Mouse (Mus musculus): ENCODE measurements at regions not wholly inside any gene's neighbourhood (a gene's known extent, or its start where the extent isn't known, plus 50 kb on each side); places are given as distances from the start of the nearest gene placed in this dataset.

DNA sequence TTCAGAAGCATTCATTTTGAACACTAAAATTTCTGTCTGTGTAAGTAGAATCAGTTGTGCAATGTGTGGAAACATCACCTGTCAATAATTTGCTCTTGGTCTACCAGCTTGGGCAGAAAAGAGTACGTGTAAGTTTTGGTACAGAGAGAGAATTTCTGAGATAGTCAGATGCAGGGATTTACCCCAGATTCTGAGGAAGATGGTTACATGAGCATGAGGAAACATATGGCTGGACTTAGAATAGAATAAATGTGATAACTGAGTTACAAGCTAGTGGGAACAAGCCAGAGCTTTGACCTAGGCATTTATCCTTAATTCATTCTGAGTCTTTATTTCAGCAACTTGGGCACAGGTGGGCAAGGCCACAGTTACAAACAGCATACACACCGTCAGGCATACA is 831.8 kb downstream of the Adgrl2 start:
- DNase-seq (ENCODE audit: low spot score): no peak

DNA sequence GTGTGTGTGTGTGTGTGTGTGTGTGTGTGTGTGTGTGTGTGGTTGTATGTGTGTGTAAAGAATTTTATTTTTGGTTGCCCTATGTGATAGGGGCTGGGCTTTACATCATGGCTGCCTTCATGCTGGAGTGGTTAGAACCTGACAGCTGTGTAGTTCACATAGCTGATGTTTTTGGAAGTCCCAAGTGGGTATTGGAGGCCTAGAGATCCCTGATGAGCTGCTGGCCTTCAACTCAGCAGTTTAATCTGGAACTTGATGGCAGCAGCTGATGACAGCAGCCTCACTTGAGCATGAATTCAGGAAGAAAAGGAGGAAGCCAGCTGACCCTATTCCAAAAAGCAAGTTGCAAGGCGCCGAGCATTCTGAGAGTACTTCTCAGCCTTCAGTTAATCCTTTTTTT is 846.6 kb downstream of the Adgrl2 start:
- no peak for DNase-seq (ENCODE audit: low spot score)

DNA sequence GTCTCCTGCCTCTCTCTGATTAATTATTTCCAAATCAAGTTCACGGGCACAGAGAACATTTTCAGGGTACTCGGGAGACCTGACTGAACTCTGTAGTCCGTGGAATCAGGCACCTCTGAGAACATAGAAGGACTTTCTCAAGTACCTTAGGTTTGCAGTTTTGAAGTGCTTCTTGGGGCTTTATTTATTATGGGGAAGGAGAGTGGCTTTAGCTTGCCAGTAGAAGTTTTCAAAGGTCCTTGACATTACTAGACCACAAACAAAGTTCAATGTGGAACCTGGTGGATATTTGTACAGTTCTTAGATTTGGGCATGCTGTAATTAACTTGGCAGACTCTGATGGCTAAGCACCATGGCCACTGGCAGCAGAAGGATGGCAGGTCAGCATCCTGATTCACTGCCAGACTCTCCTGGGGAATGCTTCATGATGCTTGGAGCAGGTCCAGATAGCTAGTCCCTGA is 853.5 kb downstream of the Adgrl2 start:
- no peak for DNase-seq (ENCODE audit: low spot score)

DNA sequence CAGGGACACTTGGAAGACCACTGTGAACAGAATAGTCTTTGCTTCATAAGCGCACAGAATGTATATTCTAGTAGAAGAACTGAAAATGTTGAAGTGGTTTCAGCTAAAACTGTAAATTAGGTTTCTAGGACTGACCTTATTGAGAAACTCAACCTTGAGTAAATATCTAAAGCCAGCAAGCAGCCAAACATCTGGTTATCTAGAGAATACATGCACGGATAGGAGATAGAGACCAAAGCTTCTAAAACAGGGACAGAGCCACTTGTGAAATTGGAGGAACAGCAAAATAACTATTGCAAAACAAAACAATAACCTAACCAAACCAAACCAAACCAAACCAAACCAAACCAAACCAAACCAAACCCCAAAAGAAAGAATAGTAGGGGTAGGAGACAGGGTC is 855.7 kb downstream of the Adgrl2 start:
- DNase-seq (ENCODE audit: low spot score): no peak

DNA sequence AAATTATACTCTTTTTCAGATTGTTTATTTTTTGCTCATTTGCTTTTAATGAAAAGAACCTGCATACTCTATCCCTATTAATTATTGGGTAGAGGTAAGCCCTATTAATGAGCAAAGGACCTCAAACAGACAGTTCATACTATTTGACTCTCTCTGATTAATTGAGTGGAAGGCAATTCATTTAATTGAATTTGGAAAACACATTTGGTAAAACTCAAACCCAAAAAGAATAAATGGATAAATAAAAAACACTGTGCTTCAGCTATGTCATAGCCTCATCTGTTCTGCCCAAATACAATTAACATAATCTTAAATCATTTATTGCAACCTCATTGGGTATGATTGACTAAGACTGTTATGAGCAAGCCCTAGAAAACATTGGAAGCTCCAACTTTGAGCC is 874.8 kb downstream of the Adgrl2 start:
- DNase-seq (ENCODE audit: low spot score): no peak

DNA sequence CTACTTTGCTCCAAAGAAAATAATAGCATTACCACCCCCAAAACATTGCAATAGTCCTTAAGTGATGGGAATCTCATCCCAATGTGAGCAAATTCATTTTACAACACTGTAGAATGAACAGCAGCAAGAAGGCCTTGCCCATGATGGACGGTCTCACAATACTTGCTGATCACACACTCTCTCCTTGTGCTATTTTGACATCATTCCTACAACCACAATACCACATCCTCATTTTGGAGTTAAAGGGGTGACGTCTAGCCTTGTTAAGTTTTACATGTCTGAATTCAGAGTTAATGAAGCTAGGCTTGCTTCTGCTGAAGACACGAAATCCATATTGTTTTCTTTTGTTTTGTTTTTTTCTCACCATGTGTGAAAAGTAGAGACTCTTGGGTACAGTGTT is 878.2 kb downstream of the Adgrl2 start:
- no peak for DNase-seq (ENCODE audit: low spot score)

DNA sequence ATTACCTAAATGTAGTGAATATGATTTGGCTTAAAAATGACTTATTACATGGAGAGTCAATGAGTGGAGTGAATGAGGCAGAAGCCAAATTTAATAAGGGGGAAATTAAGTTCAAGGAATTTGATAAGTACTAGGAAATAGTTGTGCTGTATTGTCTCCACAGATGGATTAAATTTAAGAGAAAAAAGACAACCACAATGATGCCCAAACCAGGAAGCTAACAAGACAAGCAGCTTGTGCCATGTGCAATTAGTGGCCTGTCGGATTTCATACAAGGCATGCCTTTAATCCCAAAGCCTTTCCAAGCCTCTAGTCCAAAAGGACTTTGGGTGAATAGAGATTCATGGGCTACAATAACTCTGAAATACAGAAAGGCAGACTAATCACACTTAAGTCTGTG is 883.3 kb downstream of the Adgrl2 start:
- no peak for DNase-seq (ENCODE audit: low spot score)

DNA sequence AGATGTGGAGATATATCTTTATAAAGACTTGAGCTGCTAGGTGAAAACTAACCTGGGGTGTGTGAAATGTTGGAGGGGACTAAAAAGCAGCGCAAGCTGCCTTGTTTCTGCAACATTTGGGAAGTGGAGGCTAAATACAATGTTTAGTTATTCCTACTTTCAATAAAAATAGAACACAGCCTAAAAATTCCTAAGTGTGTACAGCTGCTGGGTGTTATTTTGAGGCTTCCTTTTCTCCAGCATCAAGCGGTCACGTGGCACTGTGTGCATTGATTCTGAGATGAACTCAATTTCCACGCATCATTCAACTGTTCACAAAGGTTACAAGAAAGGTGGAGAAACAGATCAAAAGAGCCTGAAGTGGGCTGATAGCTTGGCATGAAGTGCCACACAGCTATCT is 896.4 kb downstream of the Adgrl2 start:
- DNase-seq (ENCODE audit: low spot score): no peak

DNA sequence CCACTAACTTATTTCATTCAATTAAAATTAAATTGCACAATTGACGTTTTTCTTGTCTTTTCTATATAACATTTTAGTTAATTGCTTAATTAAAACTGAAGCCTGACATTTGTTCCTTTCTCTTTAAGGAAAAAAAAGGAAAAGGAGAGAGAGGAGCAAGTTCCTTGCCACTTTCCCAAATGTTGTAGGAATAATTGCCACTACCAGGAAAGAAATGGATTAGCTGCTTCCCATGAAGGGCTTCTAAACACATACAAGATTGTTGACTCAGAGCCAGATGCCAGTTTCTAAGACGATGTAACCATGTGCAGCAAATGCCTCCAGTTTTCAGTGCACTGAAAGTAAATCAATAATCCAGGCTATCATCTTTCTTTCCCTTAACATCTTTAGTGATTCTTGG is 914.5 kb downstream of the Adgrl2 start:
- DNase-seq (ENCODE audit: low spot score): no peak

DNA sequence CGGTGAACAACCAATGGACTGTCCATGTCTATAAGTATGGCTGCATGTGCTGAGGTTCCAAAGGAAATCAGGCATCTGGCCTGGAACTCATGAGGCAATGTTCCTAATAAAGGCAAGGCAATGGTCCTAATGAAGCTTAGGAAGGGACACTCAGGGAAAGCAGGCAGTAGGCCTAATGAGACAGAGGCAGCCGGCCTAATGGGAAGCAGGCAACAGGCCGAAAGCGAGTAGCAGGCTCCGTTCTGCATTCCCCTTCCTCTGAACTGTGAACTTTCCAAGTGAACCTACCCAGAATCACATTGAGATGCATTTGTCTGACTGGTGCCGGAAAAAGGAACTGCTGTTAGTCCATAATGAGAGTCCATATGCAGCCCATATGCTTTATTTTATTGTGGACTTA is 923.7 kb downstream of the Adgrl2 start:
- no peak for DNase-seq (ENCODE audit: low spot score)

DNA sequence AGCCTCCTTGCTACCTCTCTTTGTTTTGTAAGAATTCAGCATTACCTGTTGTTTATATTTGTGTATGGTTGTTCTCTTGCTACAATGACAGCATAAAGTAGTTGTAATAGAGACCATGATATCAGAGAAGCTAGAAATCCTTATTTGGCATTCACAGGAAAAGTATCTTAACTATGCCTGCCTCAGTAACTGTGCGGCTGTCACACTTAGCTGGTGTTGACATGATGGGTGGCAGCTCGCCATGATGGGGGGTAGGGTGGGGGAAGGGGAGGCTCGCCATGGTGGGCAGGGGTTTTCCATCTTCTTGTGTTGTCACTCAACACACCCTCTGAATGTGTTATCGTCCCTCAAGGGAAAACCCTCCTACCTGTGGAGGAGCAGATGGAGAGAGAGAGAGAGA is 934.3 kb downstream of the Adgrl2 start:
- DNase-seq (ENCODE audit: low spot score): no peak

DNA sequence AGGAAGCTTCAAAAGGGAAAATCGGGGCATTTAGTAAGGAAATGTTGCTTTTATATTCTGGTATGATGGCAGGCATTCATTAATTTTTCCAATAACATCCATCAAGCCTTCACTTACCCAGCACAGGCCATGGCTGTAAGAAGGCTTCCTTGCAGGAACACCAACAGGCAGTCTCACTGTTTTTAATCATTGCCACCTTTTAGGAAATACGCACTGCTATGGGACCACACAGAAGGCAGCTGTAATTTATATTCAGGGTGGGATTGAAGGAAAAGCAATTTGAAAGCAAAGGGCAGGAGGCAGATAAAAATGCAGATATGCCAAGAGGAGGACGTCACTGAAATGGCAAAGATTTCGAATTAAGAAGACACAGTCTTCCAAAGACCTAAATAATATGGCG is 937.8 kb downstream of the Adgrl2 start:
- DNase-seq (ENCODE audit: low spot score): peak; percentile 28

DNA sequence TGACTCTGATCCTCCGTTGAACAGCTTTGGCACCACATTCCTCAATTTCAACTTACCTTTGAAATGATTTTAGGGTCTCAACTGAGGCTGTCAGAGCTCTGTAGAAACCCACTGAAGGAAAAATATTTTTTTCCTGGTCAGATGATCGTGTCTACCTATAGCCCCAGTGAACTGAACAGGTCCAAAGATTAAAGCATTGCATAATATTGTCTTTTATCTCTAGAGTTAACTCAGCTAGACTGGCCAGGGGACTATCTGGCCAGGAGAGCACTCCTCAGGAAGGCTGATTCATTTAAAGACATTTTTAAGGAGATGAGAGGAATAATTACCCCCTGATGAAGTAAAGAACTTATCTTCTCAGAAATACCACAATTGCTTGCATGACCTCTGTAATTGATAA is 942.1 kb downstream of the Adgrl2 start:
- no peak for DNase-seq (ENCODE audit: low spot score)

DNA sequence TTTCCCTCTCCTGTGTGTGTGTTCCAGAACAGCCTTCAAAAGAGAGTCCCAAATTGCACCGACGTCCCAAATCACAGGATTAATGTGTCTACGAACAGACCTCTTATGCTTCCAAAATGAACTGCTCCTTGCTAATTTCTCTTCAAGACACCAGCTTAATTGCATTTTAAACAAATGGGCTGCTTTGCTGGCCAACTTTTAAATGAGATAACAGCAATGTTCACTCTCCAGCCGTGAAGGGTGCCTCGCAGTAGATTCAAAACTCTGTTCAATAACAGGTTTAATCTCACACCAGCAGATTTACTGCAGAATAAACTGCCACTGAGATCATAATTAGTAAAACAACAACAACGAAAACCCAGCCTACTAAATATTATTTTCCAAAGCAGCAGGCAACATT is 957.8 kb downstream of the Adgrl2 start:
- DNase-seq (ENCODE audit: low spot score): no peak

DNA sequence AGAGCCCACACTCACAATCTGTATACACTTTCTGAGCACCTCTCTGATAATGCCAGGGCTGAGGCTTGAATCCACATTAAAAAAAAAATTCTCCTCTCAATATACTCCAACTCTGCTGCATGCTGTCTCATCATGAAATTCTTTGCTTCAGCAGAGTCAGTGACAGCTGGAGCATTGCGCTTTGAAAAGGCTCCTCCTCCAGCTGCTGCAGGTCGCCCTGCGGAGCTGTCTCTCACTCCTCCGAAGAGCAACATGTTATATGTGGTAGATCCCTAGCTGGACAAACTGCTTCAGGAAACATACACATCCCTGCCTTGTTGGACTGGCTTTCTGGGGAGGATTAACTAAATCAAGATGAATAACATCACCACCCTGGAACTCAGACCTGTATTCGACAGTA is 984.5 kb downstream of the Adgrl2 start:
- no peak for DNase-seq (ENCODE audit: low spot score)

DNA sequence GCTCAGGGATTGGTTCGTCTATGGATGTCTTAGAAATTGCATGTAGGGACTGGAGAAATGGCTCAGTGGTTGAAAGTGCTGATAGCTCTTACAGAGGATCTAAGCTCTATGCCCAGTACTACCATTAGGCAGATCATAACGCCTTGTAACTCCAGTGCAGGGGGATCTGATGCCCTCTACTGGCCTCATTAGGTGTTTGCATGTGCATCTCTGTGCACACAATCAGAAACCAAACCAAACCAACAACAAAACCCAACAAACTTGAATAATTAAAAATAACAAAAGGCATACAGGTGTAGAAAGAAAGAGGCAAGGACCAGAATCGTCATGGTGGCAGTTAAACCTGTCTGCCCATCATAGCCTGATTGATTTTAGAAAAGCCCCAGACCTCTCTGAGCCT is 986.3 kb downstream of the Adgrl2 start:
- DNase-seq (ENCODE audit: low spot score): peak; percentile 48

DNA sequence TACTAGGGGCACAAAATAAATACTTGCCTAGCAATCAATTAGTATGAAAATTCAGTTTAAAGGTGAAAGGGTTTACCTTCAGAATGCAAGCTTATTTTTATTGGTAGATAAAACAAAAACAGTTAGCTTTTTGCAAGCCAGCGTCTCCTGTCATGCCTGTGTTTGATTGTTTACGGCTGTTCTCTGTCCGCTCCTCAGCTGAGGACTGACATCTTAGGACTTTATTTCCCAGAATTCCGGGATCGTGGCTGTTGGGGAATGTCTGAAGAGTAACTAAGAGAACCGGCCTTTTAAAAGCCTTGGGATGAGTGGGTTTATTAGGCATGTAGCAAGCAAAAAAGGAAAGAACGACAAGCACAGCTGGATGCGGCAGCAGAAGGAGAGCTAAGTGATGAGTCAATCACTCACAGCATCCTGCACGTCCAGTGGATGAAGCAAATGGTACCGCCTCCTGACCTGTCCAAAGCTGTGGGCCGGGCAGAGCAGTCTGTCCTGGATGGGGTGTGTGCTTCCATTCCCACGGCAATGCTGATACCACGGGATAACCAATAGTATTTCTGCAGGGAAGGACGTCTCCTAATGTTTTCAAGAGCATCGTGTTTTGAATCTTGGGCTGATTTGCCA is 990.9 kb downstream of the Adgrl2 start:
- DNase-seq (ENCODE audit: low spot score): peak; percentile 15

DNA sequence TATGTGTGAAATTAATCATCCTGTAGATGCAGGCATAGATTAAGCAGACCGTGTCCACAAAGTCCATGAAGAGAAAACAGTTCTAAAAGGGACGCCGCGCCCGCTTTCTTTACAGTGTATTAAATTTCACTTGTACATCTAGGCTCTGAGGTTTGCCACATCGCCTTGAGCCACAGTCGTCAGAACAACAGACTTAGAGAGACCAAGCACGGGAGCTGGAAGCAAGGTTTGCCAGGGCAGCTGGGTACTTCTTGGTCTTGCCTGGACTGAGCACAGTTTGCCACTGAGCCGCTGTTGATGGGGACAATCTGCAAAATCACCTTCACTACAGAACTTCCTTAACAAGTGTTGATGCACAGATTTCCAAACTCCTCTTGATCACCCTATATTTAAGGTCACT is 998.6 kb downstream of the Adgrl2 start:
- DNase-seq (ENCODE audit: low spot score): no peak

DNA sequence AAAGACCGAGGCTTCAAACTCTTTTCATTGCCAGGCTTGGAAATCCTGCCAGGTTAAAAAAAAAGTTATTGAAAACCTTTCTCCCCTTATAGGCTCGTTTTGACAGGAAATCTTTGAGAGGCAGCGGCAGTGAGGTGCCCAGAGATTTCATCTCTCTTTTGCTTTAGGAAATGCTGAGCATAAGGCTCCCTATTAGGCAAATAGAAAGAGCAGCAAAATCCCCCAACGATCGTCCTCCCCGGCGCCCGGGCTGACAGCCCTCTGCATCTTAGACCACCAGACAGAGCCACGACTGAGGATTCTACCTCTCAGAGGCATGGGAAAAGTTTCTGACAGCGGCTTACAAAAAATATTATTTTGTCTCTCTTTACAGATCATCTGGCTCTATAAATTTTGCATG is 999.5 kb downstream of the Adgrl2 start:
- DNase-seq (ENCODE audit: low spot score): no peak

DNA sequence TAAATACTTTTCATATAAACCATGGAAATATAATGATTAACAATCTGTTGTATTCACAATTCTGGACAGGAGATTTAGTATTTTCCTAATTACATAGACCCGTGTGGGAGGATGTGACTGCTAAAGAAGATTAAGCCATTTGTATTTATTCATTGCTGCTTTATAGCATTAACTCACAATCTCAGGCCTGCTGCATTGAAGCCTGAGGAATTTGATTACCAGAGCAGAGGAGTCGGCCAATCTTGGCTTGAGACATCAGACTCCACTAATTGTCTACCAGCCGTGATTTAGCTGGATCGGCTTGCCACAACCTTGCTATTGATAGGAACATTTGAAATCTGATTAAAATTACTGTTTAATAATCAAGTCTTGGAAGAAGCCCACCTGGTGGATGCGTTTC is 1007.5 kb downstream of the Adgrl2 start:
- no peak for DNase-seq (ENCODE audit: low spot score)

DNA sequence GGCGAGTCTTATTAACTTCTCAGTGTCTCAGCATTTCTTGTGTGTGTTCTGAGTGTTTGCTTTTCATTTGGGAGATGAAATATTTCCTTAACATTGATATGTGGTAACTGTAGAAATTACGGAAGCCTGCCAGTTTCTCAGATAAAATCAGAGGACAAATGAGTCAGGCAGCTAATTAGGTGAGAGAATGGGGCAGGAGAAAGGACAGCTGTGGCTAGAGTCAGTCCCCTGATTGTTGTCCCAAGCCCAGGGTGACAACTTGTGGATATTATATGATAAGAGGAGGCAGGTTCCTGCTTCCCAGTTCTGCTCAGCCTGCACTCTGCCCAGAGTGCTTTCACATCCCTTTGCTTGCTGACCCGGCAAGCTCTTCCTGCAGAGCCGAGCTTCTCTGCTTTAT is 1008.7 kb downstream of the Adgrl2 start:
- DNase-seq (ENCODE audit: low spot score): no peak

DNA sequence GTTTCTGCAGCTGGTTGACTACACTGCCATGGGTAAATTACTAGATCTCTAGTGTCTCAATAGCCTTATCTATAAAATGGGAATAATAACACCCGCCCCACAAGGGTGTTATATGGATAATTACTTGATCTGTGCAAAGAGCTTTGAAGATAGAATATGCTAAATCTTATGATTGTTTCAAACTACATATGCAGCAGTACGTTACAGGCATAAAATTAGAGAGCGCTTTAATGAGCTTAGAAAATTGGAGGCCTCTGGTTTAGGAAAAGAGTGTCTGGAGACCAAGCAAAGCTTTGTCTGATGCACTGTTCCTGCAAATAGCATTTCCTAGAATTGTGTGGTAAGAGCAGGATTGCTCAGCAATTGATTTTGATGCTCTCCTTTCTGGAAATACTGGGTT is 1013.8 kb downstream of the Adgrl2 start:
- no peak for DNase-seq (ENCODE audit: low spot score)

DNA sequence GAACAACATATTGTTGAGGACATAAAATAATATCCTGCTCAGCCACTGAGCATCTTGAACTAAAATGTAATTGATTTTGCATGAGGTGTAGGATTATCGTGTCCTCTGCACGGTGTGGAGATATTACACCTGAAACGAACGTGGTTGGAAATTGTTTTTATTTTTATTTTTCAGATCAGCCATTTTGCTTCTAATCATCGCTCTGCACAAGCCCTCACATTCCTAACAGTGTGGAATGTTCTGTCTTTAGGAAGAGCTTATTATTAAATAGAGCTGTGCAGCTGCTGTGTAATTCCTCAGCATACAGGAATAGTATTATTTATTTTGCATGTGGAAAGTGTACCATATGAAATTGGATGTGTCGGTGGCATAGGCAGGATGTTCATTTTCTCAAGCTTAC is 1014.3 kb downstream of the Adgrl2 start:
- no peak for DNase-seq (ENCODE audit: low spot score)

DNA sequence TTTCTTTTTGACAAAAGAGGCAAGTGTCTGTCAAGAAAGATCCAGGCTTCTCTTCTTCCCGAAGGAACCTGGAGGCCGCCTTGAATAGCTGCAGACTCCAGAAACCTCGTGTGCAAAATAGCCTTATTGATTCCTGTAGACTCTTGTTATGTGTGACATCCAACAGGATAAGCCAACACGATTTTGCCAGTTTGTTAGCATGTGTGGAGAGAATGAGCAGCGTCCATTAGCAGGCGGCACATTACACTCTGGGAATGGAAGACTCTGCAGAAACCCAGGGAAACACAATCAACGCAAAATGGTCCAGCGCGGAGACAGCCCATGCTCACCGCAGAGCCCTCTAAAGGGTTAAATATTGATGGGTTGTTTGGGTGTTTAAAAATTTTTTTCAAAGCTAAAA is 1014.9 kb downstream of the Adgrl2 start:
- DNase-seq (ENCODE audit: low spot score): no peak

DNA sequence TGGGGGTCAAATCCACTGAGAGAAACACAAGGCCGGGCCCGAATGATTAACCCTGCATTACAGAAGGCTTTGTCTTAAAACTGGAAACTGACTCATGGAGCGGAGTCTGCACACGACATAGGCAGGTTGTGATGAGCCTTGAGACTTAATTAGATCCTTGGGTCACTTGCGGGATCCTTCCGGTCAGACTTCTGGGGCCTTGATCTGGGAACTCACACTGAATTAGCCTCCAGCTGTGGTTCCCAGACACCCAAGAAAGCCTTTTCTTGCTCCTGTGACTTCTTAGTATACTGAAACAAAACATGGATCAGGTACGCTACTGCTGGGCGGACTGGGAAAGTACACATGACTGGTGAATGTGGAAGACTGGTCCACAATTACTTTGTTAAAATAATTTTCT is 1015.8 kb downstream of the Adgrl2 start:
- no peak for DNase-seq (ENCODE audit: low spot score)
